Comparison of ENCODE assay signal across 15 mouse cellular contexts in the genomic region with DNA sequence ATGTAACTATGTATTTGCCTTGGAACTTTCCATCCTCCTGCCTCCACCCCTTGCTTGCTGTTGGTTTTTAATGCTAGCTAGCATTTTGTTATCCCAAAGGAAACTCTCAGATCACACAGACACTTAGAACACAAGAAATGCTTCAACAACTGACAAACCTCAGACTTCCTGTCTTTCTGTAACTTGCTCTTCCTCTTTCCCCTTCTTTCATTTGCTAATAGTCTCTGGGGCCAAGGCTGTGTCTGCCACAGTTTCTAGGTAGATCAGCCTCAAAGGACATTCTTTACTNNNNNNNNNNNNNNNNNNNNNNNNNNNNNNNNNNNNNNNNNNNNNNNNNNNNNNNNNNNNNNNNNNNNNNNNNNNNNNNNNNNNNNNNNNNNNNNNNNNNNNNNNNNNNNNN. TPM values are rescaled to one million over a fixed set of nuclear protein-coding genes. Genes with fewer than 3 reads are reported as not detected.
DNase-seq lines count a peak whose midpoint lies in the region; ATAC-seq and TF ChIP-seq lines count a peak whose summit lies in the region.
"Had no signal": no experiment of that assay in that cellular context is flagged by ENCODE, and none has a peak within 500 bp of the region (broad histone marks: within the 10 kb centered on the region; RNA-seq: fewer than 3 reads in every experiment).

No protein-coding gene starts in this region.

- no peak for TF ChIP-seq CTCF in MEL (IDR thresholded peaks at IDR 0.05 in 2 of 3, conservative IDR thresholded peaks at IDR 0.05 in 1 of 3; ENCODE audit: control insufficient read depth in 1 of 3, insufficient read depth in 1 of 3, low read depth in 2 of 3, low read length in 3 of 3, poor library complexity in 1 of 3, severe bottlenecking in 1 of 3)

- H3K36me3 ChIP-seq in heart, embryonic 15.5 days = no peaks in the 10 kb centered on the region
- H3K36me3 ChIP-seq in MEL (ENCODE audit: control insufficient read depth in 1 of 2, insufficient read depth in 2 of 2, low read length in 2 of 2) = peaks cover 0 to 11% of the 10 kb centered on the region in 2 experiments; a peak in 2 of 4 replicates
- H3K36me3 ChIP-seq in liver, embryonic 15.5 days (replicated peaks) = no peaks in the 10 kb centered on the region
- H3K36me3 ChIP-seq in intestine, embryonic 16.5 days (ENCODE audit: control insufficient read depth, insufficient read depth, low read length) = no peaks in the 10 kb centered on the region
- H3K36me3 ChIP-seq: hindbrain, embryonic 13.5 days; limb, embryonic 15.5 days; midbrain, embryonic 13.5 days; neural tube, embryonic 15.5 days had no signal

- TF ChIP-seq POLR2A in MEL (IDR thresholded peaks at IDR 0.05; ENCODE audit: control insufficient read depth in 1 of 2, insufficient read depth in 1 of 2, low read depth in 1 of 2, low read length in 2 of 2, poor library complexity in 1 of 2) = no peak

- peak overlapping the region; percentile 64 for H3K27ac ChIP-seq in heart, embryonic 15.5 days
- H3K27ac ChIP-seq in MEL (ENCODE audit: control insufficient read depth, low read depth, low read length) = peak overlapping the region; percentile 41
- peak overlapping the region; percentile 67 for H3K27ac ChIP-seq in liver, embryonic 15.5 days (replicated peaks)
- H3K27ac ChIP-seq in intestine, embryonic 16.5 days (ENCODE audit: low read length) = no peak overlapping the region; the same call in 1 of the 2 replicates
- H3K27ac ChIP-seq: hindbrain, embryonic 13.5 days; kidney, postnatal 0 days; limb, embryonic 15.5 days; midbrain, embryonic 13.5 days; neural tube, embryonic 15.5 days had no signal

- no peaks in the 10 kb centered on the region for H3K9me3 ChIP-seq in heart, embryonic 15.5 days (replicated peaks)
- H3K9me3 ChIP-seq in MEL (replicated peaks; ENCODE audit: insufficient read depth, low read length) = no peaks in the 10 kb centered on the region
- no peaks in the 10 kb centered on the region for H3K9me3 ChIP-seq in liver, embryonic 15.5 days (replicated peaks)
- H3K9me3 ChIP-seq in intestine, embryonic 16.5 days (ENCODE audit: control insufficient read depth, low read length) = no peaks in the 10 kb centered on the region
- H3K9me3 ChIP-seq: hindbrain, embryonic 13.5 days; limb, embryonic 15.5 days; midbrain, embryonic 13.5 days; neural tube, embryonic 15.5 days had no signal

- no peak overlapping the region for H3K4me2 ChIP-seq in heart, embryonic 15.5 days
- H3K4me2 ChIP-seq in liver, embryonic 15.5 days = no peak overlapping the region
- no peak overlapping the region for H3K4me2 ChIP-seq in intestine, embryonic 16.5 days (ENCODE audit: low read depth, low read length)
- H3K4me2 ChIP-seq: hindbrain, embryonic 13.5 days; limb, embryonic 15.5 days; midbrain, embryonic 13.5 days; neural tube, embryonic 15.5 days had no signal

- H3K79me2 ChIP-seq in MEL (ENCODE audit: control insufficient read depth, insufficient read depth, low read length, poor library complexity) = no peaks in the 10 kb centered on the region; the same call in 1 of the 2 replicates

- H3K9ac ChIP-seq in heart, embryonic 15.5 days = no peak overlapping the region
- H3K9ac ChIP-seq in MEL (ENCODE audit: control insufficient read depth, low read depth, low read length, poor library complexity, severe bottlenecking) = peak overlapping the region; percentile 43
- H3K9ac ChIP-seq in liver, embryonic 15.5 days = no peak overlapping the region
- H3K9ac ChIP-seq in intestine, embryonic 16.5 days (ENCODE audit: low read depth, low read length) = no peak overlapping the region
- H3K9ac ChIP-seq: hindbrain, embryonic 13.5 days; limb, embryonic 15.5 days; midbrain, embryonic 13.5 days; neural tube, embryonic 15.5 days had no signal

- ATAC-seq in heart, embryonic 15.5 days (replicated peaks; ENCODE audit: insufficient number of reproducible peaks, insufficient read depth, low FRiP score, low read depth) = no peak
- no peak for ATAC-seq in liver, embryonic 15.5 days (ENCODE audit: insufficient read depth)
- ATAC-seq in intestine, embryonic 16.5 days = no peak
- ATAC-seq: midbrain, embryonic 13.5 days had no signal

- H3K27me3 ChIP-seq in heart, embryonic 15.5 days = no peaks in the 10 kb centered on the region
- H3K27me3 ChIP-seq in MEL (ENCODE audit: control insufficient read depth in 1 of 2, insufficient read depth in 2 of 2, low read length in 2 of 2) = no peaks in the 10 kb centered on the region
- H3K27me3 ChIP-seq in liver, embryonic 15.5 days = no peaks in the 10 kb centered on the region
- H3K27me3 ChIP-seq in intestine, embryonic 16.5 days (replicated peaks; ENCODE audit: control insufficient read depth, insufficient read depth, low read length) = no peaks in the 10 kb centered on the region
- H3K27me3 ChIP-seq: hindbrain, embryonic 13.5 days; limb, embryonic 15.5 days; midbrain, embryonic 13.5 days; neural tube, embryonic 15.5 days had no signal

- H3K4me3 ChIP-seq in heart, embryonic 15.5 days = no peak overlapping the region
- no peak overlapping the region for H3K4me3 ChIP-seq in MEL (ENCODE audit: control insufficient read depth in 1 of 2, insufficient read depth in 1 of 2, low read depth in 2 of 2, low read length in 2 of 2)
- no peak overlapping the region for H3K4me3 ChIP-seq in liver, embryonic 15.5 days (replicated peaks)
- H3K4me3 ChIP-seq in intestine, embryonic 16.5 days (ENCODE audit: low read length) = no peak overlapping the region
- H3K4me3 ChIP-seq: hindbrain, embryonic 13.5 days; limb, embryonic 15.5 days; midbrain, embryonic 13.5 days; neural tube, embryonic 15.5 days had no signal

- TF ChIP-seq EP300 in MEL (IDR thresholded peaks at IDR 0.05; ENCODE audit: low read depth in 1 of 2, low read length in 2 of 2) = peak; percentile 45 to 56; a peak in 3 of 4 replicates

- no peak for TF ChIP-seq RAD21 in MEL (IDR thresholded peaks at IDR 0.05; ENCODE audit: low read depth, low read length)

- DNase-seq in heart, adult 18-20 months = no peak
- DNase-seq in 416B (ENCODE audit: low read depth) = peak; percentile 84
- peak; percentile 61 for DNase-seq in MEL (ENCODE audit: low read depth, low spot score)
- no peak for DNase-seq in gastrocnemius, adult 8-10 months (ENCODE audit: low spot score in 2 of 2)
- DNase-seq in embryo, embryonic 10 days (ENCODE audit: low spot score) = no peak
- DNase-seq: layer of hippocampus, postnatal 36 days; right cerebral cortex, postnatal 25 days had no signal

- H3K4me1 ChIP-seq in heart, embryonic 15.5 days (replicated peaks) = peaks cover 7% of the 10 kb centered on the region
- H3K4me1 ChIP-seq in MEL (ENCODE audit: control insufficient read depth in 1 of 2, insufficient read depth in 2 of 2, low read length in 2 of 2) = peaks cover 4 to 18% of the 10 kb centered on the region in 2 experiments
- H3K4me1 ChIP-seq in liver, embryonic 15.5 days (replicated peaks) = peaks cover 21% of the 10 kb centered on the region
- peaks cover 7% of the 10 kb centered on the region; the same call in 1 of the 2 replicates for H3K4me1 ChIP-seq in intestine, embryonic 16.5 days (ENCODE audit: control insufficient read depth, insufficient read depth, low read length)

TF ChIP-seq in MEL, 35 proteins besides CTCF, POLR2A, EP300 and RAD21:
- TF ChIP-seq SIN3A (IDR thresholded peaks at IDR 0.05; ENCODE audit: low read length) = 0 out of 2 replicates have a peak, but pooled peaks have one; percentile 22
- no peak for TF ChIP-seq UBTF (IDR thresholded peaks at IDR 0.05; ENCODE audit: borderline replicate concordance, insufficient read depth, low read depth, low read length)
- no peak for TF ChIP-seq ZC3H11A (IDR thresholded peaks at IDR 0.05; ENCODE audit: low read depth, low read length)
- 0 out of 2 replicates have a peak, but pooled peaks have one; percentile 22 for TF ChIP-seq ETS1 (IDR thresholded peaks at IDR 0.05; ENCODE audit: low read depth, low read length)
- TF ChIP-seq SMC3 (IDR thresholded peaks at IDR 0.05; ENCODE audit: low read depth, low read length) = 0 out of 2 replicates have a peak, but pooled peaks have one; percentile 4
- no peak for TF ChIP-seq MXI1 (IDR thresholded peaks at IDR 0.05; ENCODE audit: low read depth, low read length)
- no peak; the same call in 1 of the 2 replicates for TF ChIP-seq ZKSCAN1 (IDR thresholded peaks at IDR 0.05; ENCODE audit: low read depth, low read length)
- 0 out of 2 replicates have a peak, but pooled peaks have one; percentile 32 for TF ChIP-seq HCFC1 (IDR thresholded peaks at IDR 0.05; ENCODE audit: low read depth, low read length)
- 0 out of 2 replicates have a peak, but pooled peaks have one; percentile 36 for TF ChIP-seq ELF1 (IDR thresholded peaks at IDR 0.05; ENCODE audit: low read depth, low read length)

RNA-seq across cellular contexts. Expression of a gene that starts 21.2 kb away (rescaled TPM):
- 2.7 and 3.2 TPM in 2 replicates for polyA plus RNA-seq in heart, embryonic 15.5 days (2015; fragmentation: Nextera tagmentation; extraction: Ambion mirVana)
- total RNA-seq in heart, adult 18-20 months (2021) = 10 to 100 TPM in 1 of 2 experiments, 1 to 10 TPM in 1; 7.5 to 10.2 TPM
- 21.7 and 29.3 TPM in 2 replicates for total RNA-seq in MEL (2012; rRNA removed)
- 10 to 100 TPM; 25.5 to 34.9 TPM for polyA plus RNA-seq in MEL (2012; ENCODE audit: insufficient read depth in 1 of 2, insufficient read length in 2 of 2, low read depth in 1 of 2, low replicate concordance in 2 of 2, missing spikeins in 1 of 2)
- polyA plus RNA-seq in liver, embryonic 15.5 days (2015; fragmentation: Nextera tagmentation; extraction: Ambion mirVana) = 3.4 and 4.7 TPM in 2 replicates
- polyA plus RNA-seq in intestine, embryonic 16.5 days (2015; fragmentation: Nextera tagmentation; extraction: Ambion mirVana) = 2.4 and 2.9 TPM in 2 replicates
- 1 to 10 TPM; 5.9 to 7.5 (median 6.7) TPM for total RNA-seq in gastrocnemius, adult 8-10 months (2022)

Comparison
In these comparisons a context has a peak if more than half of its experiments do, and no peak if none do; other contexts are left out.
1. DNase-seq: peak in 416B (single experiment) and MEL (single experiment); none in heart, adult 18-20 months (0 of 2), gastrocnemius, adult 8-10 months (0 of 2) and embryo, embryonic 10 days (single experiment).